Mouse (Mus musculus) large intestine, adult 2 months (tissue): ENCODE results near the gene 4932438A13Rik. TPM values are rescaled to one million over a fixed set of nuclear protein-coding genes. Genes with fewer than 3 reads are reported as not detected.

Source experiments
- DNase-seq: peaks from one replicate; pipeline ENCODE4 v3.0.0-alpha.2; 2012; ENCODE audit warnings: low read depth, low spot score
- WGBS: fragments of 180-500 bp; shearing (Covaris S2); methylation state at CpG from one replicate; pipeline ENCODE4 v1.1.7; 2018; 5-methylcytosine and 5-hydroxymethylcytosine counted together
- polyA plus RNA-seq: library from polyadenylated mRNA; depleted of rRNA; stranded (reverse); fragments of >200 nt; gene quantifications from 2 replicates; pipeline ENCODE4 v1.2.3, GENCODE M21; 2012; rRNA removed

The 4932438A13Rik gene
- polyA plus RNA-seq: 9.0 and 21.2 TPM in 2 replicates

DNA sequence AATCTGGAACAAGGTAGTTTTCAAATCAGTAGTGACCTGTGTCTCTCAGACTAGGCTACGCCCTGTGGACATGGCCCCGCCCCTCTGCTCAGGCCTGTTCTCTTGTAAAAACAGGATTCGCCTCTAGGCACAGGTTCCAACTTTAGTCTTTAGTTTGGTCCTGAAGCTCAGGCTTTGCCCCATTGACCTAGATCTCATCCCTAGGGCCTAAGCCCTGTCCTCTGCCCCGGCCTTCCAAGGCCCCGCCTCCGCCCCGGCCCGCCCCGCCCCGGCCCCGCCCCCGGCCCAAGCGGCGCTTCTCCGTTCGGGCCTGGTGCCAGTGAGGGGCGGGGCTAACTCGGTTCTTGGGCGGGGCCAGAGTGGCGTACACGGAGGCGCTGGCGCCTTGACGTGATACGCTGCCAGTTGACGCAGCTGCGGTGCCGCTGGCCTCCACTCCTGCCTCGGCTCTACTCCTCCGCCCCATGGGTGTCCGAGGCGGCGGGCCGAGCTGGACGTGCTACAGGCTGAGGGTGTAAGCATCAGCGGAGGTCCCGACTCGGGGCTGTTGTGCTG lies at the start of gene 4932438A13Rik:
4932438A13Rik (plus strand) TSS at position 384 of the 555 bp plus-strand sequence.
- WGBS: under 1% methylated on average over 38 of the region's 38 CpGs

DNA sequence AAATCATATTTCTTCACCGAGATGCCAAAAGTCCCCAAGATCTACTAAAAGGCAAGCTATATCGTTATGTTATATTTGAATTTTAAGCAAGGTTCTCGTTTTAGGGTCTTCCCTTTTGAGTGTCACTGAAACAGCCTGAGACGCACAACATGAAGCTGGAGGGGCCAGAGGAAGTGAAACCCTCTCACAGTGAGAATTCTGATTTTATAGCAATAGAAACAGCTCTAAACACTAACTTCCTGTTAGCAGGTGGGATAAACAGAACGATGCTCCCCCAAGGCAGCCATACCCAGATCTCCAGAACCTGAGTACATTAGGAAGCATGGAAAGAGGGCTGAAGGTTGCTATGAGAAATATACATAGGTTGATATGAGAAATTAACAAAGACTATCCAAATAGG lies 46.3 kb upstream of the 4932438A13Rik start:
- DNase-seq: no peak
- WGBS: 77% methylated on average over 5 of the region's 5 CpGs

More for the DNA sequence above, at the start of gene 4932438A13Rik:
- peak; percentile 75 for DNase-seq

DNA sequence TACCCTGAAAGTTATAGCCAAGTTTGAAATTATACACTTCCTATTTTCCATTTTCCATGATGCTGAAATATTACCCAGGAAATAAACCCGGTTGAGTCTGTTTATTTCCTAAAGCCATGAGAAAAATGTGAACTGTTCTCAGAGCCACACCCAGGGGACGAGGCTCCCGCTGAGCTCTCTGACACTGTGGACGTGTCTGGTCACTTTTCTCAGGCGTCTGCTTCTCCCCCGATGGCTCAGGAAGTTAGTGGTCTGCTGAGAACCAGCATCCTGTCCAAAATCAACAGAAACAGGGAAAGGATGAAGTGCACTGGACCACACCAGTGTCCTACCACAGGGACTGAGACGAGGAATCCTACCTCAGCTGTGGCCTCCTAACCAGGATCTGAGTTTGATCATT lies 43.5 kb upstream of the 4932438A13Rik start:
- WGBS: 23% methylated on average over 7 of the region's 7 CpGs
- no peak for DNase-seq

DNA sequence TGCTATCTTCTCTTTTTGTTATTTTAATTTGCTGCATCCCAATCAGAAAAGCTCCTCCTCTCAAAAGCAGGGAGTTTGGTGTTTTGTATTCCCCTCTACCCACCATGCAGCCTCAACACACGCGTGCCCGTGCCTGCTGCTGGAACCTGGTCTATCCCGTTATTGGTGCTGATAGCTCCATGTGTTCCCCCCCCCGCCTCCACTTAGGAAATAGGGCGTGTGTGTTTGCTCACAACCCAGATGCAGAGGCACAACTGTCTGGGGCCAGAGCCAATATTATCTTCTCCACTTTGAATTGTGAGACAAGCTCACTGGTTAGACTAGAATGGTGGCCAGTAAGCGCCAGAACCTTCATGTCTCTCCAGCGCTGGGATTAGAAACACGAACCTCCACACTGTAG lies 41.9 kb upstream of the 4932438A13Rik start:
- WGBS: 45% methylated on average over 9 of the region's 9 CpGs
- DNase-seq: no peak

DNA sequence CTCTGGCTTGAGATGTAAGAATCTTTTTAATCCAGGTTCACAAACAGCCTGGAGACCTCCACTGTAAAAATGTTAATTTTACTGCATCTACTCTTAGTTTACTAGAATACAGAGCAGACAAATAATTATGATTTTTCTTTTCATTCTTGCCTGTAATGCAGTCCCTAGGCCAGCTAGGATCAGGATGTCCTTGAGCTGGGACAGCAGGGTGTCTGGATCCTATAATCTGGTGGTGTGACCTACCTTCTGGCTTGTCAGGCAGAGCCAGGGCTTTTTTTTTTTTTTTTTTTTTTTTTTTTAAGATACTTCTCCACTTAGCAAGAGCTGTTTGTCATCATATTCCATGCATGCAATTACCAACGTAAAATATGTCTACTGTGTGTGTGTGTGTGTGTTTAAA lies 37.8 kb upstream of the 4932438A13Rik start:
- DNase-seq: no peak
- WGBS: 27% methylated on average over 1 of the region's 1 CpGs

DNA sequence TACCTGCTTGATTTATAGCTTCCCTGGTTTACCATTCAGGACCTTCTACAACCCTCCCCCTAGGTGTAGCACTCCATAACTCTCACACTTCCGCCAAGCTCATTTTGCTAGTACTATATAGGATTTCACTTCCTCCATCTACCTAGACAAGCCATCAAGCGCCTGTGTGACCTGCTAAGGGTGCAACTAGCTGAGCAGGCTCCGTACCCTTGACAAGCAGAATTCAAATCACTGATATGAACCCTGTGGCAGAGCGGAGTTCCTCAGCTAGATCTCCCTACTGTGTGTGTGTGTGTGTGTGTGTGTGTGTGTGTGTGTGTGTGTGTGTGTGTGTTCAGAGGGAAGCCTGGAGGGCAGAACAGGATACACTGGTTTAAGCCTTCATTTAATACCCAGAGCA lies 37.4 kb upstream of the 4932438A13Rik start:
- WGBS: 62% methylated on average over 4 of the region's 4 CpGs
- DNase-seq: no peak

DNA sequence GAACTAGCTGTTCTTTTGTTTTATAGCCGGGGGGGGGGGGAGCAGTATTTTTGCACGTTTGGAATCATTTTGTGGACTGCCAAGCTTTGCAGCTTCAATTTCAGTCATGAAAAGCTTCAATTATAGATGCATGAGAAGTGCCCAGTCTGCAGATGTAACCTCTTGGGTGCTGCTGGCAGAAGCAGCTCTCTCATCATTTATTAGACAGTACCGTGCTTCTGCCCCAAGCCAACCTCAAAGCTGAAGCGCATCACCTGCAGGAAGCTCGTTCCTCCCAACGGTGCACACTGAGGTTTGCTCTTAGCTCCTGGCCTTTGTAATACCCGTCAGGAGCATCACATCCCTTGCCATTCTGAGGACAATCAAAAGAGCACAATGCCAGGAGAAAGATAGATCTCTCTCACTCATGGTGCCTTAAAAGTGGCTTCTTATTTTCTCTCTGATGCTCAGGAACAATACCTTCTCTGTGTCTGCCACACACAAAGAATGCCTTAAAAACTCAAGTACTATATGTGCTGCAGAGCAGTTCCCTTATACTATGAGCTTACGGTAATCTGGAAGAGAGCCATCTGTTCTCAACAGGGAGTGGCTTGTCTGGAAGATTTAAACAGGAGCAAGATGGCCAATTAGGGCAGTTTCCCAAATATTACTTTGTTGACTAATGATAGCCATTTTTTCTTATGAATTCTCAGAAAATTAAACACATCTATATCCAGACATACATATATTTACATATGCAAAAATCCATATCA lies 35.5 kb upstream of the 4932438A13Rik start:
- WGBS: 56% methylated on average over 8 of the region's 8 CpGs
- no peak for DNase-seq

DNA sequence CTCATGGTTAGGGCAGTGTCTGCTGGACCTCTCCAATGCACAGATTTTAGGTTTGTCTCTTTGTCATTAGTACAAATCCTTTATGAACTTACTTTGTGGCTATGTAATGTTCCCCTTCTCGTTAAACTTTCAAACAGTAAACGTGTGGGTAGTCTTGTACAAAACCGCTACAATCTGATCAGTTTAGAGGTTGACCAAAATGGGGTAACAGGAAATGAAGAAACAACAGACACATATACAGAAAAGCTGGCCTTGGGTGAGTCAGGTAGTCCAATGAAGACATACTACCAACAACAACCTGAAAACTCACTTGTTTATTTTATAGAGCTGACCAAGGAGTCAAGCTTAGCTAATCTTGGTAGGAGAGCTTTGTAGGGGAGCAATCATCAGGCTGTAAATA lies 32.7 kb upstream of the 4932438A13Rik start:
- no peak for DNase-seq
- 85% methylated on average over 3 of the region's 3 CpGs for WGBS

DNA sequence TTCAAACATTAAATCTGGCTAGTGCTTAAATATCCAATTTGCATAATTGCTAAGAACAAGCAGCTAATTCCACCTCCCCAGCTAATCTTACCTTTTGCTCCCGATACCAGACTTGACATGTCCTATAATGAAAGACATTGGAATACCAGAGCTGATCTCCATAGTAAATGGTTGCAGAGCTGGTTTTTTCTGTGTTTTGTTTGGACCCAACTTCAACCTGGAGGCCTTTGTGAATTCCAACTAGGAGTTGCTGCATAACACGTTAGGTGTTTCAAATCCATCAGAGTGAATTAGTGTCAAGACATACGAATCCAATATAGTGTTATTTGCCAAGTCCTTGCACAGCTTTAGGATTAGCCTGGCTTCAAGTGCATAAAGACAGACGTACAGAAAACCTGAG lies 28.5 kb upstream of the 4932438A13Rik start:
- WGBS: 77% methylated on average over 4 of the region's 4 CpGs
- DNase-seq: no peak

DNA sequence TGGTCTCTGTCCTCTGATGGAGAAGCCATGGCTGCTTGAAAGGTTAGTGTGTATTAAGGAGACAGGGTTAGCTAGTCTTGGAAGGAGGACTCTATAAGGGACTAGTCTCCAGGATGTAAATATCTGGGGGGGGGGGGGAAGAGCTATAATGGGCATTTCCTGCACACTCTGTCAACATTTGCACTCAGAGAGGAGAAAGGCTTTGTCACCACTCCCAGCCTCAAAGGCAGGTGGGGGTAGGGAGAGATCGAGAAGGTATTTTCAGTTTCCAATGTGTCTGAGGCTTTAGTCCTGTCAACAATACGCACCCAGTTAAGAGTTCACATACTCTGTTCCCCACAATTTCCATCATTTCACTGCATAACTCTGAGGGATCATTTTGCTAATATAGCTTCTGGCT lies 28.1 kb upstream of the 4932438A13Rik start:
- WGBS: 39% methylated on average over 2 of the region's 2 CpGs
- no peak for DNase-seq

DNA sequence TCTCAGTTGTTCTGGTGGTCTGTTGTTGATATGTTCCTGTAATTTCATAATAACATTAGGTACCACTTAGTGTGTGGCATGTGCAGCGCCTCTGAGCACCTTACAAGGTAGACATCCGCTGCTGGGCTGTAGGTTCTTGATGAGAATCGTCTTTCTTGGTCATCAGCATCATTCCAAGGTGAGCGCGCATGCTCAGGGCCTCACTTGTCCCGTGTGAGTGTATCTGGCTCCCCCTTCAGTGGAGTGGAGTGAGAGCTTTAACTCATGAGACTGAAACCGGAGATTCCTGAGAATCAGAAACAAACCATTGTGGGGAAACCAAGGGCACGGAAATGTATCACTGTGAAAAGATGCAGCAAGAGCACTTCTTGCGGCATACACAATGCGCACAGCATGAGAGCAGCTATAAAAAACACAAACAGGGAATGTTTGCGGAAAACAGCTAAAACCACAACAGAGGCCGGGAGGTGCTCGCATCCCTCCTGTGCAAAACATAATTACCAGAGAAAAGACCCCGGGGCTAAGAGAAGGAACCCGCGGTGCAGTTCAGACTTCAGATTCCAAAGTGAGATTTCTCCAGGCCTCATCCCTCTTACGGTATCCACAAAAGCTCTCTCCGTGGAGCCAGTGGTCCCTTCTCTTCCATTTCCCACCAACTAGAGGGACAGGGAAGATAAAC lies 27.2 kb upstream of the 4932438A13Rik start:
- DNase-seq: no peak
- WGBS: 61% methylated on average over 18 of the region's 18 CpGs

DNA sequence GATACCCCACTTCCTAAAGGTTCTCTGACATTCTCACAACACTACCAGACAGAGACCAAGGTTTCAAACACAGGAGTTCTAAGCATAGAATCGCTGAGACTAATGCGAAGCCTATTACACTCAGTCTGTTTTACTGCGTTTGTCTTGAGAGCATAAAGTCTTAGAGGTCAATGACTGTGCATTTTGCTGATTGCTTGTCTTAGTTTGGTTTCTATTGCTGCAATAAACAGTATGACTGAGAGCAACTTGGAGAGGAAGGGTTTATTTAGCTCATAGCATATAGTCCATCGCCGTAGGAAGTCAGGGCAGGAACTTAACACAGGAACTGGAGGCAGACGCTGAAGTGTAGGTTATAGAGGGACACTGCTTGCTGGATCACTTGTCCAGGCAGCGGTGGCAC lies 26.1 kb upstream of the 4932438A13Rik start:
- DNase-seq: no peak
- WGBS: 40% methylated on average over 7 of the region's 7 CpGs

DNA sequence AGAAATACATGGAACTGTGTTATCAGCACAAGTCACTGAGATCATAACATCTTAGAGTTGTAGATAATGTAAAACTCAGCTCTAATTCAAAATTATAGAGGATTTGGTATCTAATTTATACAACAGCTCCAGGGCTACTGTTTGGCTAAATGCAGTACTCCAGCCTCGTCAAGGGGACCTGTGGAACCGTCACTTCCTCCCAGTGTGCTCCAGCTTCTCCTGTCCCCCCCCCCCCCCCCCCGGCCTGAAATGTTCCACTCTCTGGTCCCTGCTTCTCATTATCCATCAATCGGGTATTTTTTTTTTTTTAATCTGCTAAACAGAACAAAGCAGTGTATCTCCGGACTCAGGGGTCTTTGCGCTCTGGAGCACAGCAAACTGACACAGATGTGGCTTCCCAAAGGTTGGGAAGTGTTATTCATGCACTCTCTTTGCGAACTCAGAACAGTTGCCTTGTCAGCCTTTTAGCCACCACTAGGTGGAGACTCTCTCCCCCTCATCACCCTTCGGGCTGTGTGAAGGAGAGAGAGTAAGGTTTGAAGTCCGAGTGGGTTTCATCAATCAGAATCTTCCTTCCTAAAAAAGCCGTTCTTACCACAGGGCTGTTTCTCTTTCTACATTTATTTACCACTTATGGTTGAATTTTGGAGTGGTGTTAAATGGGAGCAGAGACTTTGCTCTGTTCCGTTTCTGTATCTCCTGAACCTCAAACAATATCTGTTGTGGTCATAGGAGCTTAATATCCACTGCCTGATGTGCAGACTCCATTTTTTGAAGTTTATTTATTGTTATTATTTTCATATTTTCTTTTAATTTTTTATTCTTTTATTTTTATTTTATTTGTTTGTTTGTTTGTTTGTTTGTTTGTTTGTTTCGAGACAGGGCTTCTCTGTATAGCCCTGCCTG lies 22.0 kb upstream of the 4932438A13Rik start:
- no peak for DNase-seq
- 20% methylated on average over 12 of the region's 12 CpGs for WGBS

DNA sequence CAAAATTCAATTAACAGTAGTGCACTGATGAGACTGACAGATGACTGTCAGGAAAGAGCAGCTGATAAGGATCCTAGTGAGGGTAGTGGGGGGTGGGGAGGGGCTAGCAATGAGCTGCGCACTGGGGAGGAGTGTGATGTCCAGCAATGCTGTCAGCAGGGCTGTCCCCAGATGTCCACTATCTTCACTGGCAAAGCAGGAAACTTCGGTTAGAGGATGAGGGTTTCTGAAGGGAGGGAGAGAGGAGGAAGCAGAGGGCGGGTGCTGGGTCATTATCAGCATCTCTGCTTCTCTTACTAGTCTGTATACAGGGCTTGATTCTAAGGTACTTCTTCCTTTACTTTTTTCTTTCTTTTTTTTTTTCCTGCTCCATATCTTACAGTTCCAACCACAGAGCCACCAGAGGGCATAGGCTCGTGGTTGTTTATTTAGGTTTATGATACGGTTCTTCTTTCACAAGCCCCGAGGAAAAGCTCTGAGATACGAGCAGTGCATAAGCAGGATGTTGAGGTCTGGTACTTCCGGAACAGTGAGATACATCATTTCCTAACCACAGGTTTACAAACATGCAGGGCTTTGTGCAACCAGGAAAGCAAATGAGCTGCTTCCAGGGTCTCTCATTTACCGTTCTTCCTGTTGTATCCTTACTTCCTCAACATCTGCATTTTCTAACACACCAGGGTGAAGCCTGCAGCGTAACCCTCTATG lies 9.0 kb upstream of the 4932438A13Rik start:
- 26% methylated on average over 10 of the region's 10 CpGs for WGBS
- DNase-seq: no peak

DNA sequence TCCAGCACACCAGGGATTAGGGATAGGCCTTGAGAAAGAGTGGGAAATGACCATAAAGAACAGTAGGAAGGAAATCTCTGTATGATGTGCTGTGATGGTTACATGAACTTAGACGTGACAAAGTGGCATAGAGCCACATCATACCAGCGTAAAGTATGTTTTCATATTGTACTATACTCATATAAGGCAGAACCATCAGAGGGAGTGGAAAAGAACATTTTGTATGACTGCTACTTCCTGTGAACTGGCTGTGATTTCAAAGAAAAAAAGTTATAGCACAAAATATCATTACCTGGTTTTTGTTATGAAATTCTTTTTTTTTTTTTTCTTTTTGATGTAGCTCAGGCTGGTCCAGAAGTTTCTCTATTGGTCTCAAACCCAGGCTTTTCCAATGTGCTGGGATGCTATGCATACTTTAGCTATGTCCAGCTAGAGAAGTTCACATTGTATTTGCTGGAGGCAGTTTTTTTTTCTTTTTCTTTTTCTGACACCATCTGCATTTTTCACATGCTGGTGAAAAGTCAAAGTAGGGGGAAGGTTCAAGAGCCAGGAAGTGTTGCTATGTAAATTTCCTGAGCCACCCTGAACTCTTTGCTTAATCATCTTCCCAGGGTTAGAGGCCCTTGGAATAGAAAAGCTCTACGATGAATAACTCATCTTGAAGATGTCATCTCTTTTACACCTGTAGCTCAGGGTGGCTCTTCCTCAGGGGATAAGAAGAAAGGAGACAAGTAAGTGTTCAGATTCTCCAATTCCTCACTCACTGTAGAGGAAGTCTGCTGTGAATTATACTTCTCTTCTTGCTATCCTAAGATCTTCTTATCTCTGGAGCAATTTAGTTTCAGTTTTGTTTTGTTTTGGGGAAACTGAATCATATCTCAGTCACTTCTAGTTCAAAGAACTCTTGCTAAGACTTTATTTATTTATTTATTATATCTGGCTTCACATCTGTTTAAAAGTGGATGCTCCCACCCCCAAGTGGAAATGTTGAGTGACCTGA lies 1.2 kb upstream of the 4932438A13Rik start:
- no peak for DNase-seq
- 64% methylated on average over 3 of the region's 3 CpGs for whole genome bisulfite sequencing

DNA sequence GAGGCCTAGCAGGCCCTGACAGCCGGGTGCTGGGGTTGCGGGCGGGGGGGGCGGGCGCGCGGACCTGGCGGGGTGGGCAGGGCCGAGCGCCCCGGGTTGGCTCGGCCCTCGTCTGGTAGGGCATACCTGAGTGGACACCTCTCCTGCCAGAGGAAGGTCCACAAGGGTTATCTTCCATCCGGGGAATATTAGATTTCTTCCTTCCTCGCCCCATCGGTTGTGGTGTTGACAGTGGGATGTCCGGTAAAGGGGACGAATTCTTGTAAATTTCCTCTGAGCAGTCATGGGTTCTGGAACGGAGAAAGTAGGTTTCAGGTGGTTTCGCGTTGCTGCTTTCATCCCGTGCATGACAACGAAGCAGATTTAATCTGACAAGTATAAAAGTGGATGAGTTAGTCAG lies 523 bp downstream of the 4932438A13Rik start:
- WGBS: 2% methylated on average over 20 of the region's 23 CpGs
- DNase-seq: no peak

DNA sequence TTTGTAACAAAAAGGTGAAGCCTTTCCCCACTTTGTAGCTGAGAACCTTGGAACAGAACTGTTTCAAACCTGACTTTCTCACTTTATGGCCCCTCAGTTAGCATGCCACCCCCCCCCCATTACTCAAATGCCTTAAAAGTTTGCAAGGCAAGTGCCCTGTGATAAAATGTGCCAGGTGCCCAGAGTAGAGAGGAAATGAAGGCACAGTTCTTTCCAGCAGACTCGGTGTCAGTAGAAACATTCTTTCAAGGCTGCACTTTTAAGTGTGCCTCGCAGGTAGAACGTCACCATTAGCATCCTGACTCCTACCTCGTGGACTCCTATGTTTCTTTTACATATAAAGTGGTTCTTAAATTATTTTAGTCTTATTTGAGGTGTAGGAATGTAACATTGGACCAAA lies 977 bp downstream of the 4932438A13Rik start:
- DNase-seq: no peak
- 21% methylated on average over 4 of the region's 4 CpGs for WGBS

DNA sequence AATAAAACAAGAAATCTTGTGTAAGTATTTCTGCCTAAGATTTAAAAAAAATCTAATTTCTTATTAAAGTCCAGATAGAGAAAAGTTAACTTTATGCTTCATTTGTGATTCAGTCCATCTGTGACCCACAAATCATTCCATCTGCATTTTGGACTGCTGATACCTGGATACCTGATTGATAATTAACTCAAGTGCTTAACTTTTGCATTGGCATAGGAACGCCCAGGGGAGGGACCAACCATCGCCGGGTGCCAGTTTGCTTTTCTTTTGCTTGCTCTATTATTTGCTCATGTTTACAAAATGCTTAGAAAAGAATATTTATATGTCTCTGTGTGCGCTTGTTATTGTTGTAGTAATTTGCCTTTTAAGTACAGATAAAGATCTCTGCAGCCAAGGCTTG lies 1.6 kb downstream of the 4932438A13Rik start:
- WGBS: 51% methylated on average over 4 of the region's 4 CpGs
- no peak for DNase-seq
